Mouse (Mus musculus) pancreas, adult 10 weeks (tissue): ENCODE results near the gene Mical2. TPM values are rescaled to one million over a fixed set of nuclear protein-coding genes. Genes with fewer than 3 reads are reported as not detected.

Source experiments
- polyA plus RNA-seq: library from polyadenylated mRNA; stranded (reverse); fragments of 350-450 nt; fragmentation: Illumina TruSeq; extraction: RNeasy Lipid Tissue Mini Kit (QIAGEN cat#74804); gene quantifications from one replicate; pipeline ENCODE4 v1.2.3, GENCODE M21; 2015; ENCODE audit warnings: low read depth, low replicate concordance; ENCODE audit not compliant: insufficient read depth

Mical2 gene
- 6.6 TPM for polyA plus RNA-seq

DNA sequence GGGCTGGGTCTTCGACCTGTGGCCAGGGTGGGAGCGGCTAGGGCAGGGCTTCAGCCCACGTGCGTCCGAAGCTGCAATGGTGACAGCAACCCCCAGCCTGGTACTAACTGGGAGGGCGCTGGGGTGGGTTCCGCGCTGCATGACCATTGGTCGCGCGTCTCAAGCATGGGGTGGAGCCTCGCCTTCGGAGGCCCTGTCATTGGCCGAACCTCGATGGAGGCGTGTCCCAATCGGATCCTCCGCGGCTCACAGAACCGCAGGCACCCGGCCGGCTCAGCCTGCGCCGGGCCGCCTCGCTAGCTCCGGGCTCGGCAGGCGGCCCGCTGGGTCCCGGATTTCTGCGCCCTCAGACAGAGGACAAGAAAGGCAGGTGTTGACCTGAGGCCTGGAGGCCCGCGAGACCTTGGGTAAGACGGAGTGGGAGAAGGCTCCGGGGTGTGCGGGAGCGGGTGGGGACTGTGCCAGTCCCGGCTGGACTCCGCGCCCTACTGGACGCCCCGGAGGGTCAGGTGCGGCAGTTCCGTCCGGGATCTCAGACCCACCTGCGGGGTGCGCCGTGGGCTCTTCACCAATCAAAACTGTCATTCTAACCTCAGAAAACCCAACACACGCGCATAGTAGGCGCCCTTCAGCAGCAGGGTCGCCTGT lies at the start of gene Mical2:
Gene Mical2, plus strand, starts transcription at position 242 of the 648 bp plus-strand sequence.

DNA sequence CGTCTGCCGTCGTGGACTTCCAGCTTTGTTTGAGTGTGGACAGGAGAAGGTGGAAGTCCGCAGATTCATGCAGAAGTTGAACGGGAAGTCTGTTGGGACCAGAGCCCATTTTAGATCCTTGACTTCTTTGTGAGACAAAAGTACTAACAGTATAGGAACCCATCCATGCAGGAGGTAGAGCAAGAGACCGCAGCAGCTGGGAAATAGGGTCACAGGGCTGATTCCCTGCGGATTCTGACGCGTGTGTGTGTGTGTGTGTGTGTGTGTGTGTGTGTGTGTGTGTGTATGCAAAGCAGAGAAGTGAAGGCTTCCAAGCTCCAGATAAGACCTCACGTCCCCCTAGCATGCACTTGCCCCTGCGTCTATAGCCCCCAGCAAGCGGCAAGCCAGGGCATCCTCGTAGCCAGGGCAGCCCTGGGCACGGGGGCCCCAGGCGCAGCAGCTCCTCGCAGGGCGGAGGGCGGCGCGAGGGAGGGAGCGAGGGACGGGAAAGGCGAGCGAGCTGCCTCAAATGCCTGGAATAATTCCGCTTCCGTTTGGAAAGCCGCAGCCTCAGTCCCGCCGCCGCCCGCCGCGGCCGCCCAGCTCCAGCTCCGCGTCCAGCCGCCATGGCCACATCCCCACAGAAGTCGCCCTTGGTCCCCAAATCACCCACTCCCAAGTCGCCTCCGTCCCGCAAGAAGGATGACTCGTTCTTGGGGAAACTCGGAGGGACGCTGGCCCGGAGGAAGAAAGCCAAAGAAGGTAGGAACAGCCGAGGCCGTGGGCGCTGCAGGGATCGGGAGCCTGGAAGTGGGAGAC lies 201.9 kb downstream of the Mical2 start, which contains the start of gene Parva:
Gene Parva, plus strand, starts transcription at position 149 of the 801 bp plus-strand sequence.

Other genes starting within 250 kb of the Mical2 start
- gene Usp47, start 202.4 kb upstream of the Mical2 start, polyA plus RNA-seq = 13.0 TPM
- 3.1 TPM for gene Dkk3, start 66.8 kb upstream of the Mical2 start, polyA plus RNA-seq
- 14.9 TPM for gene Parva, start 201.6 kb downstream of the Mical2 start, polyA plus RNA-seq